Mouse (Mus musculus) embryonic facial prominence, embryonic 10.5 days (tissue): ENCODE data around the gene Pitx2. TPM values are rescaled to one million over a fixed set of nuclear protein-coding genes. Genes with fewer than 3 reads are reported as not detected.

Source experiments
- DNase-seq: peaks from one replicate; pipeline ENCODE4 v3.0.0-alpha.2; 2017; ENCODE audit warnings: low spot score
- H3K27ac ChIP-seq: fragments of 300-500 bp; sonication (generic); replicated peaks from 2 replicates; pipeline ENCODE4 v1.5.1; 2016; ENCODE audit warnings: mild to moderate bottlenecking
- H3K27me3 ChIP-seq: fragments of 300-500 bp; sonication (generic); replicated peaks from 2 replicates; pipeline ENCODE4 v1.6.1; 2016; ENCODE audit warnings: low read depth, mild to moderate bottlenecking; ENCODE audit not compliant: poor library complexity, severe bottlenecking
- H3K36me3 ChIP-seq: fragments of 300-500 bp; sonication (generic); replicated peaks from 2 replicates; pipeline ENCODE4 v1.6.1; 2016; ENCODE audit warnings: mild to moderate bottlenecking, moderate library complexity
- H3K4me1 ChIP-seq: fragments of 300-500 bp; sonication (generic); 2 replicates; pipeline ENCODE4 v1.6.1; 2016
- H3K4me3 ChIP-seq: fragments of 300-500 bp; sonication (generic); 2 replicates; pipeline ENCODE4 v1.5.1; 2016; ENCODE audit warnings: mild to moderate bottlenecking, moderate library complexity
- H3K9me3 ChIP-seq: fragments of 300-500 bp; sonication (generic); 2 replicates; pipeline ENCODE4 v1.6.1; 2016; ENCODE audit warnings: mild to moderate bottlenecking
- WGBS: fragments of 180-500 bp; shearing (Covaris S2); methylation state at CpG from one replicate; pipeline ENCODE4 v1.1.7; 2016; 5-methylcytosine and 5-hydroxymethylcytosine counted together
- polyA plus RNA-seq: library from polyadenylated mRNA; unstranded; fragments of >200 nt; fragmentation: Nextera tagmentation; extraction: Ambion mirVana; gene quantifications from 2 replicates; pipeline ENCODE4 v1.2.1, GENCODE M21; 2016

The Pitx2 gene
- 41.4 and 43.8 TPM in 2 replicates for polyA plus RNA-seq

DNA sequence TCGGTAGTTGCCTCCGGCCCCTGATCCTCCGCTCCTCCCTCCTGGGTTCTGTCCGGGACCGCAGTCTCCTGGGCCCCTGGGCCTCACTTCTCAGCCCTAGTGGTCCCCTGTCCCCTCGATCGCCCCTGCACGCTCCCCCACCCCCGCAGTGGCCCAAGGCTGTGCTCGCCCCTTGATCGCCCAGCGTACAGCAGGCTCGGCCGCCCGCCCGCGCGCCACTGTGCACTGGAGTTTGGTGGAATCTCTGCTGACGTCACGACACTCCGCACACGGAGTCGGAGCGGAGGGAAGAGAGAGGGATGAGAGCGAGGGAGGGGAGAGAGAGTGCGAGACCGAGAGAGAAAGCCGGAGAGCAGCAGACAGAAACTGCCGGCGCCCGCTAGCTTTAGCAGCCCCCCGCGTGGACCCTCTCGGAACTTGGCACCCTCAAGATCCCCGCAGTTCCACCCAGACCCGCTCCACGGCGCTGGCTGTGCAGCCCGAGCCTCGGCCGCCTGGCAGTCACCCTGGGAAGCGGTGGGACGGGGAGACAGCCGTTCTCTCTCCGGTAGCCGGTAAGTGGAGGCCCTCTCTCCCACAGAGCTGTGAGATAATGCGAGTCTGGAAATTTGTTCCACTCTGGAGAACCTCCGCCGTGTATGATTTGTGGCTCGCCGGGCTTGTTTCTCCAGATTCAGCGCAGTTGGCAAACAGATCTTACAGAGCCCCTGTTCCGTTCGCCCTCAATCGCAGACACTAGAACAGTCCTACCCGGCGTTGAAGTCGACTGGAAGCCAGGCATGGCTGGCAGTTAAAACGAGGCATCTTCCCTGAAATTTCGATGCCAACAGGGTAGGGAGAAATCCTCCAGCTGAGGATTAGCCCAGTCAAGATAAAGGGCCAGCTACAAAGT, at the start of gene Pitx2:
TSS of gene Pitx2 (plus strand) at position 270 of the 892 bp plus-strand sequence.
- Histone ChIP-seq H3K4me3 (peak within 1 kb of the TSS; percentile 62), H3K27ac (peak within 1 kb of the TSS; percentile 84), H3K4me1 (peaks cover 48% of the 10 kb centered on the region), H3K27me3 (peaks cover 100% of the 10 kb centered on the region), H3K9me3 (no peaks in the 10 kb centered on the region), H3K36me3 (no peaks in the 10 kb centered on the region)
- under 1% methylated on average over 60 of the region's 60 CpGs for WGBS
- peak; percentile 85 for DNase-seq

DNA sequence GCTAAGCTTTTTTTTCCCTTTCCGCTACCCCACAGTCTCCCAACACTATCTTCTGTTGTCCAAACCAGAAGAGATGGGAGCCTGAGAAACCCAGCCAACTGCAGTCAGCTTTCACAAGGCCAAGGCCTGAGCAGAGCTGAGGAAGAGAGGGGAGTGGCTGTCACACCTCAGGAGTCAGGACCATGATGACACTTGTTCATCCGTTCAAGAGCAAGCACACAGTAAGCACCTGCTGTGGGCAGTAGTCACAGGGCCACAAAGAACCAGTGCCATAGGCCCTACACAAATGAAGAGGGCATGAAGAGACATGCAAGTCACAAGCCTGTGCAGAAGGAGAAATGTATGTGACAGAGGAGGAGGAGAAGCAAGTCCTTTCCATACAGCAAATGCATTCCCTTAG, 49.7 kb upstream of the Pitx2 start:
- Histone ChIP-seq H3K36me3 (no peaks in the 10 kb centered on the region), H3K4me1 (peaks cover 5% of the 10 kb centered on the region; the same call in 1 of the 2 replicates), H3K9me3 (no peaks in the 10 kb centered on the region), H3K27me3 (no peaks in the 10 kb centered on the region), H3K27ac (no peak overlapping the region), H3K4me3 (no peak overlapping the region)
- DNase-seq = no peak
- WGBS = 84% methylated on average over 2 of the region's 2 CpGs

DNA sequence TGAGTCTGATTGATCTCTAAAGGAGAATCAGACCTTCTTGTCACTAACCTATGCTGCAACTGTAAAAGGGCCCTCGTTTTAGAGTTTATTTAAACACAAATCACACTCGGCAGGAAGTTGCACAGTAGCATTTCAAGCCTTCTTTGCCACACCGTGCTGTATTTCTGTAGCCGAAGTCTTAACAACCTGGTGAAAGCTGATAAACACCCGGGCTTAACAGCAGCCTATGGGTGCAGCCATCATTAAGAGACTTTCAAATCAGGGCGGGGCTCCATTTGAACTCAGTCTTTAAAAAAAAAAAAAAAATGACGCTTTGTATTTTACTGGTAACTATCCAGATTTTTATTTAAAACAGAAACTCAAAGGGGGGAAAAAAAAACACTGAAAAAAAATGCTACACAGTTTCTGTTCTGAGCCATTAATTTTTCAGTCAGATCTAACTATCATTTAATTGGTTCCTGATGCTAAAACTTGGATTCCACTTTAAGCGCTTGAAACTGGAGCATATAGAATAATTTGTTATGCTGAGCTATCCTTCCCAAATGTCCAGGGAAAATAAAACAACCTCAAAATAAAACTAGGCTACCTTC, 48.5 kb upstream of the Pitx2 start:
- no peak overlapping the region for H3K4me3 ChIP-seq

DNA sequence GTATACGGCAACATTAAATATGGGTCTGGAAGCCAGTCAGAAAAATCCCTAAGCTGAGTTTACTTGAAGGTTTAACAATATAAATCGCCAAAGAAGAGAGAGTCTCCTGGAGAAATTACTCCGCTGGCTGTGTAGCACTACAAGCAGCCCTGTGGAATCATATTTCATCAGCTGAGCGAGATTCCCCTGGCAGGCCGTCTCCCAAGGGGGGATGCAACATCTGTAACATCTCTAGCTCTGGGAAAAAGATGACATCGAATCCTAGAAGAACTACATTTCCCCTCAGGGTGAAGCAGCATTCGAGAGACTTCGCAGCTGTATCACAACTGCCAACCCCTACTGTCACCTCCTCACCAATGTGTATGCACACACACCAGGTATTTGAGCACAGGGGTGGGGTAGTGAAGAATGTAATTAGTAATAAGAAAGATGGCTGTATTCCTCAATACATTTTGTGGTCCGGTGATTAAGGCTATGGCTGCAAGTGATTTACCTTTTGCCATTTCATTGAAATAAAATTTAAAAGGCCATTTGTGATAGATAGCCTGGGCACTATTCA, 40.8 kb upstream of the Pitx2 start:
- H3K4me3 ChIP-seq = no peak overlapping the region
- 38% methylated on average over 9 of the region's 9 CpGs for WGBS
- no peaks in the 10 kb centered on the region for H3K36me3 ChIP-seq
- no peak overlapping the region for H3K27ac ChIP-seq
- peak; percentile 40 for DNase-seq
- no peaks in the 10 kb centered on the region for H3K27me3 ChIP-seq
- no peaks in the 10 kb centered on the region for H3K9me3 ChIP-seq
- peaks cover 11% of the 10 kb centered on the region for H3K4me1 ChIP-seq

More for the DNA sequence above, 48.5 kb upstream of the Pitx2 start:
- H3K27ac ChIP-seq = no peak overlapping the region
- H3K4me1 ChIP-seq = peaks cover 5% of the 10 kb centered on the region; the same call in 1 of the 2 replicates
- H3K36me3 ChIP-seq = no peaks in the 10 kb centered on the region
- no peak for DNase-seq
- WGBS = 58% methylated on average over 8 of the region's 8 CpGs
- no peaks in the 10 kb centered on the region for H3K27me3 ChIP-seq
- no peaks in the 10 kb centered on the region for H3K9me3 ChIP-seq

DNA sequence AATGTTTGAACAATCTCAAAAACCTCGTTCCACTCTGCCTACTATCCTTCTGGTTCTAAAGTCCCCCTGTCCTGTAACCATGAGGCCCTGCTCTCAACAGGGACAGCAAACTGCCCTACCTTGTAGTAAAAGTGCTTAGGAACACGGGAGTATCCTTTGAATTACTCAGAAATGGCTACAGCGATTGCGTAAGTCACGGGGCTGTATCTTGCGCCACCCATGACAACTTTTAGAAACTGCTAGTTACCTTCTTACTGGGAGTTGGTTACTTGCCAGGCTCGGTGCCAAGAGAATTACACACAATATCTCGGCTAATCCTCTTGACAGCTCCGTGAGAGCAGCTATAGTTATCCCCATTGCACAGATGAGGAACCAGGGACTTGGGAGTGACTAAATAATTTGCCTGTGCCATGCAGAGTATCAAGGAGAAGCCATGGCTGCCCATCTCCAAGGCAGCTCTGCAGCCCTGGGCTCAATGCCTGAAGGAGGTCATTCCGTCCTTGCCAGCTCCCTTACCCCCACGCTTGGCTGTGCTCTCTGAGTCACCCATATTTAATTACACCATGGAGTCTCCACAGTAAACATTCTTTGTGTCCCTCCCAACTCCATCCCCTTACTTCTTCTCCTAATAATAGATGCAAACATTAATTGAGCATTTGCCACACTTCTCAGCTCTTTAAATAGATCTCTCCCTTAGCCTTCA, 38.2 kb upstream of the Pitx2 start:
- Histone ChIP-seq H3K27me3 (0 out of 2 replicates have a peak, but pooled peaks cover under 1% of the 10 kb centered on the region), H3K27ac (no peak overlapping the region), H3K4me1 (peaks cover 14% of the 10 kb centered on the region), H3K9me3 (no peaks in the 10 kb centered on the region), H3K36me3 (no peaks in the 10 kb centered on the region), H3K4me3 (no peak overlapping the region)
- no peak for DNase-seq
- 85% methylated on average over 11 of the region's 11 CpGs for WGBS

DNA sequence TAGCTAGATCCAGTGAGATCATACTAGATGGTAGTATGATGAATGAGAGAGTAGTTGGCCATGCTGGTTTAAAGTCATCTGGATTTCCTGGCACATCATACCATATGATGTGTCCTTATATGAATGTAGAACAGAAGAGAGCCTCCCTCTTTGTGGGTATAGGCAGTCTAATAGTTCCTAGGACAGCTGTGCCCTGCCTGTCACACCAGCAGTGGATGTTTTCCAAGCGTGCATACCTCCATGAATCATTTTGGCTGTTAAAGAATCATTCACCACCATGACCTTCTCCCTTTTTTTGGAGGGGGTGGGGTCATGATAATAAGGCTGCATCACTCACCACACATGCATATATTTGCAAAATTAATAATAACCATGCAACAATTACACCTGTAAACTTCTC, 35.4 kb upstream of the Pitx2 start:
- 0 out of 2 replicates have a peak, but pooled peaks cover 6% of the 10 kb centered on the region for H3K4me1 ChIP-seq
- H3K36me3 ChIP-seq = no peaks in the 10 kb centered on the region
- DNase-seq = no peak
- H3K27me3 ChIP-seq = peaks cover 5% of the 10 kb centered on the region; the same call in 1 of the 2 replicates
- H3K4me3 ChIP-seq = no peak overlapping the region
- no peak overlapping the region for H3K27ac ChIP-seq
- no peaks in the 10 kb centered on the region for H3K9me3 ChIP-seq
- 76% methylated on average over 1 of the region's 1 CpGs for WGBS

DNA sequence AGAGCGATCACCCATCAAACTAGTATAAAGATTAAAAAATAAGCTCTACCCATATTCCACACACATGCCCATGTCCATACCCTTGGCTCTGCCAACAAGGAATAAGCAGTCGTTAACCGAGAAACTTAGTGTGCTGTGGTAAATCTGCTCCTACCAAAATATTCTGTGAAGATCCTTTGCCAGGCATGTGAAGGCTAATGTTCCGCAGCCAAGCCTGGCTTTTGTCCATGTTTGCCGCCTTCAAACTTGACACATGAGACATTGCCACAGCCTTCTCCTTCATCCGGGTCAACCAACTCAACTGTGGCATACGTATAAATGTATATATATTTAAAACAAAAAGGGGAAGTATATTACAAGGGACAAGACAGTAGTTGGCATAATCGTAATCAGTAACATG, 34.0 kb upstream of the Pitx2 start:
- H3K4me1 ChIP-seq = 0 out of 2 replicates have a peak, but pooled peaks cover 6% of the 10 kb centered on the region
- H3K27me3 ChIP-seq = peaks cover 5% of the 10 kb centered on the region; the same call in 1 of the 2 replicates
- WGBS = 91% methylated on average over 8 of the region's 8 CpGs
- H3K36me3 ChIP-seq = no peaks in the 10 kb centered on the region
- H3K9me3 ChIP-seq = no peaks in the 10 kb centered on the region
- H3K4me3 ChIP-seq = no peak overlapping the region
- no peak overlapping the region for H3K27ac ChIP-seq
- DNase-seq = no peak

DNA sequence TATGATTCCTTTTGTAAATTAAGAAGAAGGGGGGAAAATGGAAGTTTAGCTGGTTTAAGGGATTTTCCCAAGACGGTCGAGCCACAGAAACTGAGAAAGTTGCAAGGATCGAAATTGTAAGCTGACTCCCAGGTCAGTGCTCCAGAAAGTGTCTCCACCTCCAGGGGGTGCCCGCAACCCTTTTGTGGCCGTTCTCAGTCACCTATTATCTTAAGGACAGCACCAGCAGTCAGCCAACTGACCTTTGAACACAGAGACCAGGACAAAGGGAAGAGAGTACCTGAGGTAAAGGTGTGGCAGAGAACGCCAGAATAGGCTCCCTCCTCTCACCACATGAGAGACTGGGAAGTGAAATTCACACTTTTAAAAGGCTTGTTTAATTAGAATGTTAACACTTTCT, 33.0 kb upstream of the Pitx2 start:
- H3K36me3 ChIP-seq = no peaks in the 10 kb centered on the region
- DNase-seq = no peak
- peaks cover 5% of the 10 kb centered on the region; the same call in 1 of the 2 replicates for H3K27me3 ChIP-seq
- H3K4me1 ChIP-seq = 0 out of 2 replicates have a peak, but pooled peaks cover 6% of the 10 kb centered on the region
- H3K4me3 ChIP-seq = no peak overlapping the region
- H3K27ac ChIP-seq = no peak overlapping the region
- 7% methylated on average over 6 of the region's 6 CpGs for WGBS
- H3K9me3 ChIP-seq = no peaks in the 10 kb centered on the region

DNA sequence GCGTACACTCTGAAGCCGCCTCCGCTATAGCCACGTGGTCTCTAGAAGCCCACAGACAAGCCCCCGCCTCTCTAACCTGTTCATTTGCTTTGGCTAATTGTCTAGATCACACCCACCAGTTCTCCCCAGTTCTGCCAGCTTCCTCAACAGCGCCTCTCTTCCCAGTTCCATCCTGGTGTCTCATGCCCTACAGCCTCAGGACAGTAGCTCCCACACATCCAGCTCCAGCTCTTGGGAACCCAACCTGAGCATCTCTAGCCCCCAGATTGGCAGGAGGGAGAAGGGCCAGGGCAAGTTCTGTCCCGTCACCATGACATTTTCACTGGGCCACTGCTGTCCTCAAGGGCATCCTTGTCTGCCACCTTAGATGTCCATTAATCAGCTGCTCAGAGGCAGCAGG, 29.3 kb upstream of the Pitx2 start:
- no peak overlapping the region for H3K27ac ChIP-seq
- no peaks in the 10 kb centered on the region for H3K36me3 ChIP-seq
- 79% methylated on average over 7 of the region's 7 CpGs for WGBS
- H3K27me3 ChIP-seq = peaks cover 5% of the 10 kb centered on the region; the same call in 1 of the 2 replicates
- DNase-seq = no peak
- H3K4me3 ChIP-seq = no peak overlapping the region
- 0 out of 2 replicates have a peak, but pooled peaks cover 6% of the 10 kb centered on the region for H3K4me1 ChIP-seq
- no peaks in the 10 kb centered on the region for H3K9me3 ChIP-seq

DNA sequence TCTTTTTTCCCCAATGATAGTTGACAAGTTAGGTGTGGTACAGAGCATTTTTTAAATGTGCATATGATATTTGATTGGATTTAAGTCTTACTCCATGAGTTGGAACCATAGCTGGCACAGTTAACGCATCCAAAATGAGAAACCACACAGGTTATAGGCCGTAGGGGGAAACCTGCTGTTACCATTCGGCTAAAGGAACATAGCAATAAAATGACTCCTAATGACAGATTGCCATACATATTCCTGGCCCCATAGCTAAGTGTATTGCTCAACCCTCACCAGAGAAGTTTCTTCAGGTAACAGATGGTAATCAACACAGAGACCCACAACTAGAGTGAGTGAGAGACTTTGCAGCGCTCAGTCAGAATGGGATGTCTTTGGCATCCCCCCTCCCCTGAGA, 27.9 kb upstream of the Pitx2 start:
- H3K36me3 ChIP-seq = no peaks in the 10 kb centered on the region
- H3K9me3 ChIP-seq = no peaks in the 10 kb centered on the region
- H3K4me3 ChIP-seq = no peak overlapping the region
- 94% methylated on average over 4 of the region's 4 CpGs for WGBS
- H3K27me3 ChIP-seq = peaks cover 2% of the 10 kb centered on the region; the same call in 1 of the 2 replicates
- no peak for DNase-seq
- 0 out of 2 replicates have a peak, but pooled peaks cover under 1% of the 10 kb centered on the region for H3K4me1 ChIP-seq
- H3K27ac ChIP-seq = no peak overlapping the region

DNA sequence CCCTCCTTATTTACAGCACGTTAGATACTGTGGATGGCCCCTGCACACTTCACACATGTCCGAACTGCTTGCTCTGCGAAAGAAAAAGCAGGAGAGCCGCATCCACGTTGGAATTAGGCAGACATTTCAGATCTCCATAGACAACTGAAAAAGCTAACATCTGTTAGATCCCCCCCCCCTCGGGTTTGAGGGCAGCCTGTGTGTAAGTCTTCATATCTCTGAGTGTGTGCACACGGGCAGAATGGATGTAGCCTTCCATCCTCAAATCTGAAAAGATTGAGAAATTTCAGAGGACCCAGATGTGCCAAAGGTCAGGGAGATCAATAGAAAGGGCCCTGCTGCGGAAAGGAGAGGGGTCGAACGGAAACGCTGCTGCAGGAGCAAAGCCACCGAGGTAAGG, 5.2 kb upstream of the Pitx2 start:
- H3K4me3 ChIP-seq = no peak overlapping the region

DNA sequence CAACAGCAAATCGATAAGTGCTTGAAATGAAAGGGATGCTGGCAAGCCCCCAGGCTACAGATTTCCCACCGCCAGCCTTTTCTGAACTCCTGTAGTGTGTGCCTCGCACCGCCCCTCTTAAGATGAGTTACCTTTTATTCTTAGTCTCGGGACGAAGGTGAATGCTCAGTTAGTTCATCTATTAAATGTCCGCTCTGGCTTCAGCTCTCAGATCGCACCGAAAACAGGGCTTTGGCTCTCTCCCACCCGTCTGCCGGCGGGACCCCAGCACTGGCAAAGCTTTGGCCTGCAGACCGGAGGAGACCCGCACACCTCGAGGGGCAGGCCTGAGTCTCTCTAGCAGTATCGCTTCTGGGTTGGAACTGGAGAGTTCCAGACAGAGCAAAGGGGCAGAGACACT, 4.6 kb upstream of the Pitx2 start:
- Histone ChIP-seq H3K27ac (no peak overlapping the region), H3K36me3 (no peaks in the 10 kb centered on the region), H3K4me1 (peaks cover 30% of the 10 kb centered on the region), H3K27me3 (peaks cover 98% of the 10 kb centered on the region), H3K4me3 (peak overlapping the region; percentile 25; the same call in 1 of the 2 replicates), H3K9me3 (no peaks in the 10 kb centered on the region)
- DNase-seq = peak; percentile 57
- 1% methylated on average over 16 of the region's 16 CpGs for WGBS

More for the DNA sequence above, 5.2 kb upstream of the Pitx2 start:
- no peak for DNase-seq
- peaks cover 24% of the 10 kb centered on the region for H3K4me1 ChIP-seq
- WGBS = 3% methylated on average over 12 of the region's 12 CpGs
- no peak overlapping the region for H3K27ac ChIP-seq
- H3K27me3 ChIP-seq = peaks cover 94% of the 10 kb centered on the region
- H3K9me3 ChIP-seq = no peaks in the 10 kb centered on the region
- H3K36me3 ChIP-seq = no peaks in the 10 kb centered on the region
